ENCODE assay signal across 9 mouse cellular contexts in the genomic region with DNA sequence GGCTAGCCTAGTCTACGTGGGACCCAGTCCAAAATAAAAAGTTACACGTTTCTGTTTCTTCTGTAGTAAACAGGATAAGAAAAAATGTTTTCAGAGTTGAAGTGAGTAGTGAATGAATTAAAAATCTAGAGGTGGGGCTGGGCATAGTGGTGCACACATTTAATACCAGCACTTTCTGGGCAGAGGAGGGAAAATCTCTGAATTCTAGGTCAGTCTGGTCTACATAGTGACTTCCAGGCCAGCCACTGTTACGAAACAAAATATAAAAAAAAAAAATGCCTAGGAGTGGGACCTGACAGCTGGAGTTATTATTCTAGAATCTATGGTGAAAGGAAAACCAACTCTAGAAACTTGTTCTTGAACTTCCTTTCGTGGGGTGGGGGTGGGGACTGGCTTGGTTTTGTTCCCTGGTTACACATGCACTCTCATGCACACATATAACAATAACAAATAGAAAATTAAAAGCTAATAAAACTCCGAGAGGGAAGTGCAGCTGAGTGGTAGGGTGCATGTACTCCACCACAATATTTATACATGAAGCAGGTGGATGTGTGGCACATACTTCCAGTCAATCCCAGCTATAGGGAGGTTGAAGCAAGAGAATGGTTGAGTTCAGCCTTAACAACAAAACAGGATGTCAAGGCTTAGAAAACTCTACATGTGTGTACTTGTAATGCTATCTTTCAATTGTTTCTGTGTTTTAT. TPM values are rescaled to one million over a fixed set of nuclear protein-coding genes. Genes with fewer than 3 reads are reported as not detected.
A peak's percentile ranks its signal among the peaks of the same experiment; 100 is the strongest.
DNase-seq lines count a peak whose midpoint lies in the region; ATAC-seq and TF ChIP-seq lines count a peak whose summit lies in the region.
"Had no signal": no experiment of that assay in that cellular context is flagged by ENCODE, and none has a peak within 500 bp of the region (broad histone marks: within the 10 kb centered on the region; RNA-seq: fewer than 3 reads in every experiment).

No protein-coding gene starts in this region.

- peaks cover 41% of the 10 kb centered on the region for H3K4me1 ChIP-seq in erythroblast, embryonic 14.5 days (ENCODE audit: control insufficient read depth)
- H3K4me1 ChIP-seq in thymus, adult 2 months (replicated peaks; ENCODE audit: control insufficient read depth, insufficient read depth, low read length) = peaks cover 7% of the 10 kb centered on the region
- peaks cover 37% of the 10 kb centered on the region for H3K4me1 ChIP-seq in liver, embryonic 12.5 days
- no peaks in the 10 kb centered on the region; the same call in 1 of the 2 replicates for H3K4me1 ChIP-seq in stomach, postnatal 0 days (replicated peaks; ENCODE audit: control insufficient read depth, insufficient read depth)

- H3K9ac ChIP-seq in liver, embryonic 12.5 days = peak overlapping the region; percentile 93; the same call in 1 of the 2 replicates
- H3K9ac ChIP-seq in stomach, postnatal 0 days (ENCODE audit: low read length) = no peak overlapping the region

- DNase-seq in thymus, adult 2 months = no peak
- no peak for DNase-seq in thymus, postnatal 4 days
- no peak for DNase-seq in stomach, postnatal 0 days (ENCODE audit: low spot score)
- DNase-seq in c-Kit-positive CD71-positive TER-119-positive erythroid progenitor cells, embryonic 14.5 days (ENCODE audit: low spot score) = no peak
- DNase-seq in kidney, adult 9 months = no peak

- 40% methylated on average over 5 of the region's 5 CpGs for WGBS in thymus, adult 2 months
- WGBS in liver, embryonic 12.5 days (ENCODE audit: insufficient replicate concordance) = 41% methylated on average over 5 of the region's 5 CpGs
- 44% methylated on average over 5 of the region's 5 CpGs for WGBS in stomach, postnatal 0 days

- peak overlapping the region; percentile 83 for H3K4me2 ChIP-seq in liver, embryonic 12.5 days
- H3K4me2 ChIP-seq in stomach, postnatal 0 days (replicated peaks; ENCODE audit: low read depth) = peak overlapping the region; percentile 85

- no peak overlapping the region for H3K27ac ChIP-seq in thymus, adult 2 months (ENCODE audit: control insufficient read depth, insufficient read depth, low read length)
- peak overlapping the region; percentile 47; the same call in 1 of the 2 replicates for H3K27ac ChIP-seq in liver, embryonic 12.5 days
- no peak overlapping the region for H3K27ac ChIP-seq in stomach, postnatal 0 days (replicated peaks)

- H3K4me3 ChIP-seq in erythroblast, embryonic 14.5 days (replicated peaks) = peak overlapping the region; percentile 77
- peak overlapping the region; percentile 77; the same call in 1 of the 2 replicates for H3K4me3 ChIP-seq in thymus, adult 2 months (ENCODE audit: control insufficient read depth, insufficient read depth, low read length)
- H3K4me3 ChIP-seq in liver, embryonic 12.5 days = peak overlapping the region; percentile 92
- H3K4me3 ChIP-seq in stomach, postnatal 0 days (ENCODE audit: low read depth, low read length) = peak overlapping the region; percentile 81

- no peak for ATAC-seq in erythroblast, adult 5-6 weeks (replicated peaks; ENCODE audit: low FRiP score, poor library complexity, severe bottlenecking)
- ATAC-seq in liver, embryonic 12.5 days = no peak
- no peak for ATAC-seq in stomach, postnatal 0 days (ENCODE audit: low FRiP score, low TSS enrichment)

- TF ChIP-seq EP300 in stomach, postnatal 0 days (optimal IDR thresholded peaks at IDR 0.05) = no peak

- H3K27me3 ChIP-seq in erythroblast, embryonic 14.5 days (ENCODE audit: control insufficient read depth) = no peaks in the 10 kb centered on the region
- H3K27me3 ChIP-seq in thymus, adult 2 months (ENCODE audit: control insufficient read depth, insufficient read depth, low read length) = no peaks in the 10 kb centered on the region
- no peaks in the 10 kb centered on the region for H3K27me3 ChIP-seq in liver, embryonic 12.5 days (replicated peaks)
- H3K27me3 ChIP-seq in stomach, postnatal 0 days (ENCODE audit: control insufficient read depth, insufficient read depth, low read length) = no peaks in the 10 kb centered on the region

- TF ChIP-seq CTCF in thymus, adult 2 months (IDR thresholded peaks at IDR 0.05; ENCODE audit: borderline replicate concordance, control insufficient read depth, extremely low read depth, insufficient read depth, low read length, poor library complexity) = no peak
- TF ChIP-seq CTCF in stomach, postnatal 0 days (IDR thresholded peaks at IDR 0.05; ENCODE audit: low read depth) = no peak

- TF ChIP-seq POLR2A in thymus, adult 2 months (IDR thresholded peaks at IDR 0.05; ENCODE audit: control insufficient read depth, extremely low read depth, insufficient read depth, low read length, poor library complexity) = no peak

- H3K36me3 ChIP-seq in erythroblast, embryonic 14.5 days (ENCODE audit: control insufficient read depth) = peaks cover 26% of the 10 kb centered on the region
- no peaks in the 10 kb centered on the region for H3K36me3 ChIP-seq in thymus, adult 2 months (ENCODE audit: control insufficient read depth, insufficient read depth, low read length)
- H3K36me3 ChIP-seq in liver, embryonic 12.5 days = peaks cover 16% of the 10 kb centered on the region
- H3K36me3 ChIP-seq in stomach, postnatal 0 days (ENCODE audit: control insufficient read depth, insufficient read depth, low read length) = no peaks in the 10 kb centered on the region; the same call in 1 of the 2 replicates

- H3K9me3 ChIP-seq in erythroblast, embryonic 14.5 days (ENCODE audit: control insufficient read depth, low read length) = no peaks in the 10 kb centered on the region
- no peaks in the 10 kb centered on the region for H3K9me3 ChIP-seq in liver, embryonic 12.5 days (replicated peaks)
- no peaks in the 10 kb centered on the region for H3K9me3 ChIP-seq in stomach, postnatal 0 days (ENCODE audit: control insufficient read depth, low read length)

RNA-seq across cellular contexts. Expression of a gene that starts 0.6 kb away (rescaled TPM):
- 0.18 and 0.27 TPM in 2 replicates for polyA plus RNA-seq in erythroblast, embryonic 14.5 days (2012)
- total RNA-seq in erythroblast, adult 5-6 weeks (2015; ENCODE audit: low replicate concordance) = 2.7 and 5.6 TPM in 2 replicates
- 9.5 and 10.4 TPM in 2 replicates for total RNA-seq in erythroblast, adult 5-6 weeks (2017; ENCODE audit: low replicate concordance)
- 12.2 and 13.9 TPM in 2 replicates for polyA plus RNA-seq in thymus, adult 2 months (2012; rRNA removed)
- 17.3 and 19.1 TPM in 2 replicates for polyA plus RNA-seq in liver, embryonic 12.5 days (2016; fragmentation: Nextera tagmentation; extraction: Ambion mirVana)
- 8.7 and 9.2 TPM in 2 replicates for polyA plus RNA-seq in stomach, postnatal 0 days (2015; fragmentation: Nextera tagmentation; extraction: Ambion mirVana)

RNA-seq across cellular contexts. Expression of a gene that starts 22.2 kb away (rescaled TPM):
- polyA plus RNA-seq in erythroblast, embryonic 14.5 days (2012) = 0.70 and 1.1 TPM in 2 replicates
- total RNA-seq in erythroblast, adult 5-6 weeks (2015; ENCODE audit: low replicate concordance) = 68.1 and 83.8 TPM in 2 replicates
- total RNA-seq in erythroblast, adult 5-6 weeks (2017; ENCODE audit: low replicate concordance) = 42.5 and 50.8 TPM in 2 replicates
- polyA plus RNA-seq in thymus, adult 2 months (2012; rRNA removed) = 113 and 118 TPM in 2 replicates
- polyA plus RNA-seq in liver, embryonic 12.5 days (2016; fragmentation: Nextera tagmentation; extraction: Ambion mirVana) = 108 and 112 TPM in 2 replicates
- 221 and 223 TPM in 2 replicates for polyA plus RNA-seq in stomach, postnatal 0 days (2015; fragmentation: Nextera tagmentation; extraction: Ambion mirVana)

RNA-seq across cellular contexts. Expression of a gene that starts 26.9 kb away (rescaled TPM):
- polyA plus RNA-seq in erythroblast, embryonic 14.5 days (2012) = not detected in 2 replicates
- total RNA-seq in erythroblast, adult 5-6 weeks (2015; ENCODE audit: low replicate concordance) = 0.63 TPM in 1 of 2 replicates, not detected in the other
- 4.6 TPM in 2 replicates for total RNA-seq in erythroblast, adult 5-6 weeks (2017; ENCODE audit: low replicate concordance)
- polyA plus RNA-seq in thymus, adult 2 months (2012; rRNA removed) = not detected in 2 replicates
- polyA plus RNA-seq in liver, embryonic 12.5 days (2016; fragmentation: Nextera tagmentation; extraction: Ambion mirVana) = 0.67 and 0.80 TPM in 2 replicates
- polyA plus RNA-seq in stomach, postnatal 0 days (2015; fragmentation: Nextera tagmentation; extraction: Ambion mirVana) = not detected in 2 replicates
- total RNA-seq: layer of hippocampus, adult 18-20 months had no signal

Comparison
In these comparisons a context has a peak if more than half of its experiments do, and no peak if none do; other contexts are left out.
1. RNA of a gene that starts 22.2 kb away (polyA plus RNA-seq): 221 to 223 TPM in stomach, postnatal 0 days, 113 to 118 TPM in thymus, adult 2 months and 108 to 112 TPM in liver, embryonic 12.5 days; 0.70 to 1.1 TPM in erythroblast, embryonic 14.5 days; every median in the first group is over 10 times any median in the second.
2. Peak in every context shown above with its lines, with median percentiles within 50 percentile points of each other: H3K4me3 ChIP-seq.